In the genomic region with DNA sequence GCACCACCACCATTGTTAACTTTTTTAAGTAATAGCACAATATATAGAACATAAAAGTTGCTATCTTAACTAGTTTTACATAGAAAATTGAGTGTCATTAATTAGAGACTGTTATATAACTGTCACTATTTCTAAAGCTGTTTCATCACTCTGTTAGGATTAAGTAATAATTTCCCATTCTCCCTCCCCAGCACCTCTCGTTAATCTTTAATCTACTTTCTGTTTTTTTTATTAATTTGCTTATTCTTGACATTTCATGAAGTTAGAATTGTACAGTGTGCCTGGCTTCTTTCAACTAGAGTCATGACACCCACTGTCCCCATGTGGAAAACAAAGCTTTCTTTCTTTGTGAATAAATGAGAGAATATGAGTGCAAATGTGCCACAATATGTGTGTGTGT, we compare ENCODE assay signal across 31 mouse cellular contexts.
"Had no signal": no experiment of that assay in that cellular context is flagged by ENCODE, and none has a peak within 500 bp of the region (broad histone marks: within the 10 kb centered on the region; RNA-seq: fewer than 3 reads in every experiment).

No protein-coding gene starts in this region.

- H3K4me1 ChIP-seq: limb, embryonic 10.5 days; limb, embryonic 12.5 days; limb, embryonic 13.5 days; limb, embryonic 15.5 days; liver, embryonic 12.5 days; liver, embryonic 13.5 days; liver, embryonic 15.5 days; lung, embryonic 15.5 days; megakaryocyte, embryonic 14.5 days; midbrain, embryonic 10.5 days; midbrain, embryonic 12.5 days; midbrain, embryonic 13.5 days; midbrain, embryonic 15.5 days; neural tube, embryonic 12.5 days had no signal

- ATAC-seq: liver, embryonic 12.5 days; lung, postnatal 0 days; midbrain, embryonic 13.5 days; midbrain, embryonic 15.5 days; midbrain, embryonic 16.5 days had no signal

- H3K36me3 ChIP-seq: limb, embryonic 10.5 days; limb, embryonic 12.5 days; limb, embryonic 13.5 days; limb, embryonic 15.5 days; liver, embryonic 12.5 days; liver, embryonic 13.5 days; liver, embryonic 15.5 days; lung, embryonic 15.5 days; midbrain, embryonic 10.5 days; midbrain, embryonic 12.5 days; midbrain, embryonic 13.5 days; midbrain, embryonic 15.5 days; neural tube, embryonic 12.5 days had no signal

- H3K27ac ChIP-seq: limb, embryonic 10.5 days; limb, embryonic 12.5 days; limb, embryonic 13.5 days; limb, embryonic 15.5 days; liver, embryonic 12.5 days; liver, embryonic 13.5 days; liver, embryonic 14.5 days; liver, embryonic 15.5 days; lung, embryonic 15.5 days; macrophage; midbrain, embryonic 10.5 days; midbrain, embryonic 12.5 days; midbrain, embryonic 13.5 days; midbrain, embryonic 15.5 days; neural tube, embryonic 12.5 days had no signal

- H3K4me2 ChIP-seq: limb, embryonic 12.5 days; limb, embryonic 13.5 days; limb, embryonic 15.5 days; liver, embryonic 11.5 days; liver, embryonic 12.5 days; liver, embryonic 13.5 days; liver, embryonic 15.5 days; lung, embryonic 14.5 days; lung, embryonic 15.5 days; midbrain, embryonic 11.5 days; midbrain, embryonic 12.5 days; midbrain, embryonic 13.5 days; midbrain, embryonic 15.5 days; neural tube, embryonic 12.5 days had no signal

- H3K27me3 ChIP-seq: limb, embryonic 15.5 days; liver, embryonic 12.5 days; liver, embryonic 13.5 days; liver, embryonic 15.5 days; lung, embryonic 15.5 days; midbrain, embryonic 12.5 days; midbrain, embryonic 13.5 days; midbrain, embryonic 15.5 days; neural tube, embryonic 12.5 days had no signal

- H3K9ac ChIP-seq: limb, embryonic 12.5 days; limb, embryonic 13.5 days; limb, embryonic 15.5 days; liver, embryonic 12.5 days; liver, embryonic 13.5 days; liver, embryonic 14.5 days; liver, embryonic 15.5 days; lung, embryonic 14.5 days; lung, embryonic 15.5 days; midbrain, embryonic 12.5 days; midbrain, embryonic 13.5 days; midbrain, embryonic 15.5 days; neural tube, embryonic 12.5 days had no signal

- H3K9me3 ChIP-seq: limb, embryonic 10.5 days; limb, embryonic 12.5 days; limb, embryonic 13.5 days; limb, embryonic 15.5 days; liver, embryonic 12.5 days; liver, embryonic 13.5 days; liver, embryonic 15.5 days; lung, embryonic 15.5 days; megakaryocyte, embryonic 14.5 days; midbrain, embryonic 10.5 days; midbrain, embryonic 12.5 days; midbrain, embryonic 13.5 days; midbrain, embryonic 15.5 days; neural tube, embryonic 12.5 days had no signal

- H3K4me3 ChIP-seq: limb, embryonic 10.5 days; limb, embryonic 12.5 days; limb, embryonic 13.5 days; limb, embryonic 15.5 days; liver, embryonic 12.5 days; liver, embryonic 13.5 days; liver, embryonic 15.5 days; lung, embryonic 15.5 days; megakaryocyte, embryonic 14.5 days; midbrain, embryonic 10.5 days; midbrain, embryonic 12.5 days; midbrain, embryonic 13.5 days; midbrain, embryonic 15.5 days; myocyte; neural tube, embryonic 12.5 days had no signal

- DNase-seq: left cerebral cortex, postnatal 4 days; liver; liver, embryonic 13.5 days; lung, adult 18-20 months; lung, adult 2 months; lung, embryonic 14.5 days; lung, postnatal 10 days; lung, postnatal 14 days; lung, postnatal 36 days; lung, postnatal 4 days; midbrain, embryonic 14.5 days had no signal
